Mouse (Mus musculus): ENCODE data around the gene Trio.

Trio gene

GRCm38 (mm10) chr15:27790699-27791098 lies 234.9 kb downstream of the Trio start:
- no peak for DNase-seq

- DNase-seq: no peak
These were observed 236.3 kb downstream of the Trio start for GRCm38 (mm10) chr15:27789325-27789724.

- DNase-seq: no peak
These were observed 237.4 kb downstream of the Trio start for GRCm38 (mm10) chr15:27788122-27788759.

- DNase-seq: peak; percentile 58
These were observed 238.5 kb downstream of the Trio start for GRCm38 (mm10) chr15:27787151-27787550.

- no peak for DNase-seq
These were observed 239.2 kb downstream of the Trio start for GRCm38 (mm10) chr15:27786418-27786817.

- no peak for DNase-seq
These were observed 240.2 kb downstream of the Trio start for GRCm38 (mm10) chr15:27785280-27786001.

- DNase-seq: no peak
These were observed 241.5 kb downstream of the Trio start for GRCm38 (mm10) chr15:27784126-27784563.

- no peak for DNase-seq
These were observed 242.0 kb downstream of the Trio start for GRCm38 (mm10) chr15:27783541-27784125.

GRCm38 (mm10) chr15:27783092-27783491 lies 242.6 kb downstream of the Trio start:
- no peak for DNase-seq

- DNase-seq: no peak
These were observed 243.1 kb downstream of the Trio start for GRCm38 (mm10) chr15:27782383-27783036.

- no peak for DNase-seq
These were observed 245.8 kb downstream of the Trio start for GRCm38 (mm10) chr15:27779827-27780226.

- no peak for DNase-seq
These were observed 246.2 kb downstream of the Trio start for GRCm38 (mm10) chr15:27779398-27779797.

- no peak for DNase-seq
These were observed 247.4 kb downstream of the Trio start for GRCm38 (mm10) chr15:27778256-27778655.

GRCm38 (mm10) chr15:27777455-27778190 lies 248.0 kb downstream of the Trio start:
- no peak for DNase-seq

- no peak for DNase-seq
These were observed 251.2 kb downstream of the Trio start for GRCm38 (mm10) chr15:27774481-27774880.

GRCm38 (mm10) chr15:27772125-27772627 lies 253.5 kb downstream of the Trio start:
- DNase-seq: no peak

GRCm38 (mm10) chr15:27771581-27771980 lies 254.1 kb downstream of the Trio start:
- no peak for DNase-seq

GRCm38 (mm10) chr15:27770513-27771196 lies 255.0 kb downstream of the Trio start:
- no peak for DNase-seq

GRCm38 (mm10) chr15:27761416-27761815 lies 264.2 kb downstream of the Trio start:
- no peak for DNase-seq

- DNase-seq: no peak
These were observed 265.0 kb downstream of the Trio start for GRCm38 (mm10) chr15:27760655-27761054.

- no peak for DNase-seq
These were observed 265.8 kb downstream of the Trio start for GRCm38 (mm10) chr15:27759890-27760289.

- no peak for DNase-seq
These were observed 267.0 kb downstream of the Trio start for GRCm38 (mm10) chr15:27758680-27759079.
